Mouse (Mus musculus) neural tube, embryonic 14.5 days (tissue): ENCODE results near the gene Dclk3. TPM values are rescaled to one million over a fixed set of nuclear protein-coding genes. Genes with fewer than 3 reads are reported as not detected.

ENCODE experiments used
- ATAC-seq: fragments of 200-750 bp; cut with Nextera tagmentation; 2 replicates; pipeline ENCODE4 v1.8.0; 2017; ENCODE audit warnings: low read depth, mild to moderate bottlenecking, moderate TSS enrichment, moderate library complexity
- H3K27ac ChIP-seq: fragments of 300-500 bp; sonication (generic); 2 replicates; pipeline ENCODE4 v1.5.1; 2014; ENCODE audit warnings: low read depth, mild to moderate bottlenecking, control low read depth, low read length, moderate library complexity, mixed read lengths
- H3K27me3 ChIP-seq: fragments of 300-500 bp; sonication (generic); 2 replicates; pipeline ENCODE4 v1.6.1; 2014; ENCODE audit warnings: low read length; ENCODE audit not compliant: control insufficient read depth, insufficient read depth
- H3K36me3 ChIP-seq: fragments of 300-500 bp; sonication (generic); 2 replicates; pipeline ENCODE4 v1.6.1; 2014; ENCODE audit warnings: low read length, mixed read lengths; ENCODE audit not compliant: control insufficient read depth, insufficient read depth
- H3K4me1 ChIP-seq: fragments of 300-500 bp; sonication (generic); 2 replicates; pipeline ENCODE4 v1.6.1; 2014; ENCODE audit warnings: low read length; ENCODE audit not compliant: control insufficient read depth, insufficient read depth
- H3K4me2 ChIP-seq: fragments of 300-500 bp; sonication (generic); 2 replicates; pipeline ENCODE4 v1.6.1; 2014; ENCODE audit warnings: mild to moderate bottlenecking, low read depth, low read length, control low read depth
- H3K4me3 ChIP-seq: fragments of 300-500 bp; sonication (generic); 2 replicates; pipeline ENCODE4 v1.5.1; 2014; ENCODE audit warnings: low read depth, low read length, control low read depth, mixed read lengths
- H3K9ac ChIP-seq: fragments of 300-500 bp; sonication (generic); replicated peaks from 2 replicates; pipeline ENCODE4 v1.6.1; 2014; ENCODE audit warnings: low read depth, mild to moderate bottlenecking, control low read depth, low read length, mixed read lengths
- H3K9me3 ChIP-seq: fragments of 300-500 bp; sonication (generic); 2 replicates; pipeline ENCODE4 v1.6.1; 2016; ENCODE audit warnings: low read length; ENCODE audit not compliant: control insufficient read depth
- WGBS: fragments of 180-500 bp; shearing (Covaris S2); extraction: QIAGEN DNeasy Blood & Tissue Kit; methylation state at CpG from one replicate; pipeline ENCODE4 v1.1.7; 2014; 5-methylcytosine and 5-hydroxymethylcytosine counted together
- polyA plus RNA-seq: library from polyadenylated mRNA; unstranded; fragments of >200 nt; fragmentation: Nextera tagmentation; extraction: Ambion mirVana; gene quantifications from 2 replicates; pipeline ENCODE4 v1.2.1, GENCODE M21; 2014

Gene Dclk3
- polyA plus RNA-seq, 1 experiment from 2014 or later: 10.3 TPM

GRCm38 (mm10) chr9:111473686-111474457 lies 35.0 kb downstream of the Dclk3 start:
- H3K9ac ChIP-seq: no peak overlapping the region
- 38% methylated on average over 21 of the region's 21 CpGs for WGBS

GRCm38 (mm10) chr9:111474458-111474745 lies 35.5 kb downstream of the Dclk3 start:
- WGBS: 25% methylated on average over 3 of the region's 3 CpGs
- Histone ChIP-seq H3K4me2 (no peak overlapping the region), H3K27ac (no peak overlapping the region), H3K27me3 (no peaks in the 10 kb centered on the region), H3K36me3 (no peaks in the 10 kb centered on the region), H3K4me1 (peaks cover 11% of the 10 kb centered on the region), H3K9ac (no peak overlapping the region), H3K4me3 (no peak overlapping the region), H3K9me3 (no peaks in the 10 kb centered on the region)
- ATAC-seq: no peak; the same call in 1 of the 2 replicates

More at GRCm38 (mm10) chr9:111473686-111474457, 35.0 kb downstream of the Dclk3 start:
- no peaks in the 10 kb centered on the region for H3K9me3 ChIP-seq
- ATAC-seq: no peak
- peaks cover 11% of the 10 kb centered on the region for H3K4me1 ChIP-seq
- H3K4me3 ChIP-seq: no peak overlapping the region
- H3K4me2 ChIP-seq: no peak overlapping the region
- H3K27me3 ChIP-seq: no peaks in the 10 kb centered on the region
- no peaks in the 10 kb centered on the region for H3K36me3 ChIP-seq
- no peak overlapping the region for H3K27ac ChIP-seq

GRCm38 (mm10) chr9:111475281-111475680 lies 36.4 kb downstream of the Dclk3 start:
- Histone ChIP-seq H3K36me3 (no peaks in the 10 kb centered on the region), H3K9me3 (no peaks in the 10 kb centered on the region), H3K4me3 (no peak overlapping the region), H3K27me3 (no peaks in the 10 kb centered on the region), H3K4me1 (peaks cover 11% of the 10 kb centered on the region), H3K9ac (no peak overlapping the region), H3K4me2 (no peak overlapping the region), H3K27ac (no peak overlapping the region)
- ATAC-seq: no peak
- WGBS: 97% methylated on average over 3 of the region's 3 CpGs

- no peaks in the 10 kb centered on the region for H3K9me3 ChIP-seq
- no peaks in the 10 kb centered on the region for H3K36me3 ChIP-seq
- H3K4me2 ChIP-seq: no peak overlapping the region
- 67% methylated on average over 4 of the region's 4 CpGs for WGBS
- no peak overlapping the region for H3K4me3 ChIP-seq
- H3K27ac ChIP-seq: no peak overlapping the region
- no peaks in the 10 kb centered on the region for H3K27me3 ChIP-seq
- H3K9ac ChIP-seq: no peak overlapping the region
- peaks cover 11% of the 10 kb centered on the region for H3K4me1 ChIP-seq
- ATAC-seq: no peak
Observed at GRCm38 (mm10) chr9:111475973-111476372, 37.1 kb downstream of the Dclk3 start.

- Histone ChIP-seq H3K9ac (no peak overlapping the region), H3K36me3 (no peaks in the 10 kb centered on the region), H3K27me3 (no peaks in the 10 kb centered on the region), H3K27ac (no peak overlapping the region), H3K4me3 (no peak overlapping the region), H3K9me3 (no peaks in the 10 kb centered on the region), H3K4me1 (peaks cover 11% of the 10 kb centered on the region), H3K4me2 (no peak overlapping the region)
- no peak for ATAC-seq
- WGBS: 84% methylated on average over 6 of the region's 6 CpGs
Observed at GRCm38 (mm10) chr9:111476479-111477016, 37.7 kb downstream of the Dclk3 start.

GRCm38 (mm10) chr9:111478853-111479490 lies 40.1 kb downstream of the Dclk3 start:
- 61% methylated on average over 7 of the region's 7 CpGs for WGBS
- Histone ChIP-seq H3K9me3 (no peaks in the 10 kb centered on the region), H3K36me3 (no peaks in the 10 kb centered on the region), H3K9ac (no peak overlapping the region), H3K4me1 (peaks cover 4% of the 10 kb centered on the region), H3K4me3 (no peak overlapping the region), H3K27me3 (no peaks in the 10 kb centered on the region), H3K27ac (no peak overlapping the region), H3K4me2 (no peak overlapping the region)
- peak; percentile 34; the same call in 1 of the 2 replicates for ATAC-seq

GRCm38 (mm10) chr9:111481011-111481410 lies 42.1 kb downstream of the Dclk3 start:
- H3K27ac ChIP-seq: no peak overlapping the region
- no peak overlapping the region for H3K9ac ChIP-seq
- H3K4me3 ChIP-seq: no peak overlapping the region
- H3K36me3 ChIP-seq: no peaks in the 10 kb centered on the region
- H3K4me1 ChIP-seq: peaks cover 4% of the 10 kb centered on the region; the same call in 1 of the 2 replicates
- H3K4me2 ChIP-seq: no peak overlapping the region
- 90% methylated on average over 3 of the region's 3 CpGs for WGBS
- no peaks in the 10 kb centered on the region for H3K9me3 ChIP-seq
- no peak for ATAC-seq
- H3K27me3 ChIP-seq: no peaks in the 10 kb centered on the region

- no peak for ATAC-seq
- Histone ChIP-seq H3K4me2 (no peak overlapping the region), H3K36me3 (no peaks in the 10 kb centered on the region), H3K27me3 (no peaks in the 10 kb centered on the region), H3K9ac (no peak overlapping the region), H3K4me3 (no peak overlapping the region), H3K9me3 (no peaks in the 10 kb centered on the region), H3K27ac (no peak overlapping the region), H3K4me1 (no peaks in the 10 kb centered on the region)
- 37% methylated on average over 10 of the region's 10 CpGs for WGBS
Observed at GRCm38 (mm10) chr9:111486645-111487477, 48.0 kb downstream of the Dclk3 start.
